Mouse (Mus musculus) A20 (cell line): ENCODE data around the gene Atp1b2.

Source experiments
- DNase-seq: peaks from one replicate; pipeline ENCODE4 v3.0.0-alpha.2; 2011; ENCODE audit warnings: low read depth, low spot score

Atp1b2 gene

DNA sequence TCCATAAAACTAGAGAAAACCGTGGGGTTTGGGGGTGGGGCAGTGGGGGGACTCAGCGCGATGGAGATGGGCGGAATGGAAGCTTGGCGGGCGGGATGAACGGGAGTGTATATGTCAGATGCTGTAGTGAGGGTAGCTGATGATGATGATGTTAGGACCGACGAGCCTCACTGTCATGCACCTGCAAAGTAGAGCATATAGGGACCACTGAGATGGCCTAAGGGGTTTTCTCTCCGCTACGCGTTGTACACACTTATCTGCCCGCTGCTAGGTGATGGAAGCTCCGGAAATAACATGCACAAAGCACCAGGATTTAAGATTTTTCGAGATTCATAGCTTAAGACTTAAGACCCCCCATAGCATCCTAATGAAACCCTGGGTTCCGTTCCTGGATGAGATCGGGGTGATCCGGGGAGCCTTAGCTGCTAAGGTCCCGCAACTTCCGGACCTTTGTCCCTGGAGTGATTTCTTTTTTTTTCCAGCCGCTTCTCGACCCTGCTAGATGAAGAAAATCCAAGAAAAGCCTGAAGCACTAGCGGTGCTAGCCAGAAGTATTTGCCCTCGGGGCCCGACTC is 25.1 kb downstream of the Atp1b2 start:
- DNase-seq: no peak

GRCm38 (mm10) chr11:69580091-69580514 is 25.6 kb downstream of the Atp1b2 start, which contains the start of the genes Wrap53 and Trp53:
Gene Wrap53, minus strand, starts transcription at chr11:69580255.
Gene Trp53, plus strand, starts transcription at chr11:69580359.
- peak; percentile 87 for DNase-seq

GRCm38 (mm10) chr11:69579128-69580017 is 26.4 kb downstream of the Atp1b2 start:
- DNase-seq: peak; percentile 90

DNA sequence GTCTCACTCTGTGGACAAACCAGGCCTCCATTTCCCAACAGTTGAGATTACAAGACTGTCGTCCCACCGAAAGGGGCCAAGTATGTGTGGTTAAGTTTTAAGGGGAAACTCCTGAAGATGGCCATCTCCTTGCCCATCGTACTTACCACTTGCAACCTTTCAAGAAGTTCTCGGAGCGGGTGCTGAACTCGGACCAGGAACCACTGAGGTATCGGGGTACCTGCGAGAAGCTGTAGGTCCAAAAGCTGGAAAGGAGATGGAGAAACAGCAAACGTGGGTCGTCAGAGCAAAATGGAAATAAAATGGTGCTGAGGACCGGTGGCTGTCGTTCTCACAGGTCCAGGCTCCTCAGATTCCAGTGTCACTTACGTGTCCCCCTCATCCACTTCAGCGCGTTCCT is 27.4 kb downstream of the Atp1b2 start:
- no peak for DNase-seq

- no peak for DNase-seq
These were observed 29.4 kb downstream of the Atp1b2 start for GRCm38 (mm10) chr11:69576307-69576706.

- peak; percentile 45 for DNase-seq
These were observed 30.5 kb downstream of the Atp1b2 start for GRCm38 (mm10) chr11:69575220-69575619.

DNA sequence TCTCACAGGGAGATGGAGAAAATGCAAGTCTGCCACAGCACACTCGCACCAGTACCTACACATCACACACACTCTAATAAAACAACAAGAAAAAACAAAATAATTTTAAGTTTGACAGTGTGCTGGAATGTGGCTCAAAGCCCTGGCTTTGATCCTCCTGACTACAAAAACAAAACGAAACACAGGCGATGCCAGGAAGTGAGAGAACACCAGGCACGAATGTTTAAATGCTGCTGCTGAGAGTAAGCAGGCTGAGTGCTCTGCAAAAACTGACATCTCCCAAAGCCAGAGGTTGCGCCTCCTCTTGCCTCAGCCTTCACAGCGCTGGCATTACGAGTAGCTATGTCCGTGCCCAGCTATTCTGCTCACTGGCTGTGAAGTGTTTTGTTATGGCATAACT is 40.6 kb downstream of the Atp1b2 start:
- no peak for DNase-seq

- no peak for DNase-seq
These were observed 41.4 kb downstream of the Atp1b2 start for GRCm38 (mm10) chr11:69564391-69564790.

DNA sequence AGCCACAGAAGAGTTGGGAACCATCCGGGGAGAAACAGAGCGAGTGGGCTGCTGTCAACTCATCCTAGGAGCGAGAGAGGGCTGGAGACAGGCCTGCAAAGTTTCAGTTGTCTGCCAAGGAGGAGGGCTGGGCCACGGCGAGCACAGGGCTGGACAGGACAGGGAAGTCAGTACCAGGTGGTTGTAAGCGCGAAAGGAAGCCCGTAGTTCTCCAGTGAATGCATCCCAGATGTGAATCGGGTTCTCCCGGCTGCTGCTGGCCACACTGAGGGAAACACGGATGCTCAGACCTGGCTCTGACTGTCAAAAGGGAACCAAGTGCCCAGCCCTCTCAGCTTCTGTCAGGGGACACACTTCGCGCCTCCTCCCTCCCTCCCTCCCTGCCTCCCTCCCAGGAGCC is 42.4 kb downstream of the Atp1b2 start:
- DNase-seq: no peak

GRCm38 (mm10) chr11:69560896-69561854 is 44.6 kb downstream of the Atp1b2 start:
- no peak for DNase-seq

- DNase-seq: no peak
These were observed 45.6 kb downstream of the Atp1b2 start, which contains the start of gene Efnb3 for GRCm38 (mm10) chr11:69559851-69560765. Gene Efnb3, minus strand, starts transcription at chr11:69560205.

GRCm38 (mm10) chr11:69559183-69559582 is 46.6 kb downstream of the Atp1b2 start:
- no peak for DNase-seq

DNA sequence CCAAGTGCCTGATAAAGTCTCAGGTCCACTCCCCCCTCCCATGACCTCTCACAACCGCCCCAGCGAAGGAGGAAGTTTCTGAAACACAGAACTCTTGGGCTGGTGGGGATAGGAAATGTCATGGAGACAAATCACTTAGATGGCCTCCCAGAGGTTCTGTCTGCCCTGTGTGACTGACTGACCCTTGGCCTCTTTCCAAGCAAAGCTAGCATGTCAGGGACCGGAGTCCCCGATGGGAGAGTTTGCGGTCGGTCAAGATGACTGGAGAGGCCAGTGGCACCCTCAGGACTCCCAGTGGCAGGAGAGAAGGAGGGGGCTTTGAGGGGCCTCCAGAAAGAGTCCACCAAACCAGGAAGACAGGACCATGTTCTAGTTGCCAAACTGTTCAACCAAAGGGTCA is 47.0 kb downstream of the Atp1b2 start:
- no peak for DNase-seq

DNA sequence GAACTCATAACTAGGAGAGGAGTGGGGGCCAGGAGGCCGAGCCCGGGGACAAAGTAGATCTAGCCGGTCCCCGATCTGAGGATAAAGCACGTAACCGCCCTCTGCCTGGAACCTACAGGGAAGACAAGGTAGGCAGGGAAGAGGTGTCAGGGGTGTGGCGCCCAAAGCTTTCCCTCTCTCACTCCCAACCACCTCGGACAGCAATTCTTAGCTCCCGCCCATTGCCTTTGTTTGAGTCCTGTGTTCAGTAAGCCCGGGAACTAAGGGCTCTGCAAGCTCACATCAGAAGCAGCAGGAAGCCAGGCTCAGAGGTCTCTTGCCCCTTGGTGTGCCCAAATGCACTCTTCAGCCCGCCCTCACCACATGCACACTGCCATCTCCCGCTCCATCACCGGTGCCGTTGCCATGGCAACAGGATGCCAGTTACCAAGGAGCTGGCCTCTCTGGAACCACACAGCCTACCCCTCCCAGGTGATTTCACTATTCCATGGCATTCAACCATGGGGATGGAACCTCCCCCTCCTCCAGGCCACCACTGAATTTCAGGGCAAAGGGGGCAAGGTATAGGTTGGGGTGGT is 48.3 kb downstream of the Atp1b2 start:
- DNase-seq: no peak

DNA sequence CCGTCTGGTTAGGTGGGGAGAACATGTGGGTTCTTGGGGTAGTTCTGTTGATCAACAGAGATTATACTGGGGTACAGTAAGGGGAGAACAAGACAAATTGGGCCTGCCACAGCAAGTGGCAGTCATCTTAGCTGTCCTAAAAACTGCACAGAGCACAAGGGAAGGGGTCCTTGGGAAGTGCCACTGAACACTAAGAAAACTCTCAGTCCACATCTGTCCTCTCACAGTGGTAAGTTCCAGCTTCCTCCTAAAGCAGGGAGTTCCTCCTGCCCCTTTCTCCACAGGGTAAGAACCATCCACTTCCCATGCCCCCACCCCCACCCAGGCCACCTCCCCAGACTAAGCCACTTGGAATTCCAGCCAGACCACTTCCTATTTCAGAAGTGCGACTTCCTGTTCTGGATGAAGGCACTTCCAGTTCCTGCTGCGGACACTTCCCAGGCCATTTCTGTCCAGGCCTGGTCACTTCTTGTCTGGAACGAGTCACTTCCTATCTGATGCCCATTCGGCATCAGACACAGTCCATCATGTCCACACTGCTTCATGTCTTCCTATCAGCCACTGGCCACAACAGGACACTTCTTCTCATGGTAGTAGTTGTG is 51.1 kb downstream of the Atp1b2 start:
- DNase-seq: no peak

- DNase-seq: no peak
These were observed 52.4 kb downstream of the Atp1b2 start for GRCm38 (mm10) chr11:69553341-69553721.

DNA sequence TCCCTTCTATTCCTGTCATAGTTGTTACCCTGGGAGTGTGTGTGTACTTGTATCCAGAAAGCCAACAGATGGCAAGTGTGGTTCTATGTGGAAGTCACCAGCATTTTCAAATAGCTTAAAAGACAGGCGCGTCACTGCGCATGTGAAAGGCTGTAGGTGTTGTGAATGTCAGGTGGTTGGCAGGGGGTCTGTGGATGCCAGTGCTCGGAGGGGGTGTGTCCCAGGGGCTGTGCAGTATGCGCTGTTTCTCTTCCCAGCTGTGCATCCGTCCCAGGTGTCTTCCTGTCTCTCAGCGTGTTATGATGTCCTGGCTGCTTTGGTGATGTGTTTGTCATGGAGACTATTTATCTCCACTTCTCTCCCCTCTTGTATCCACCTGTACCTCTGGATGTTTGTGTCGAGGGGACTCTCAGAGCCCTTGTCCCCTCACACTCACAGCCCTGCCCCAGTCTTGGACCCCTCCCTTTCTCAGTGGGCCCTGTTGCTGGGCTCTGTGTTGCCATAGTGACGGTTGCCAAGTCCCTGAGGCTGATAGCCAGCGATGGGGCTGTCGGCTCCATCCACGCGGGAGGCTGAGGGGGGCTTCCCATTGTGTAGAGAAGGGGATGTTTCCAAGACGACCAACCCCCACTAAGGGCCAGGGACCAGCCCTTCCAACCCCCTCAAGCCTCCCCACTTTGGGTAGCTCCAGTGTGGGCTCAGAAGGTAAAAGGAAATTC is 53.0 kb downstream of the Atp1b2 start:
- DNase-seq: no peak

- DNase-seq: no peak
These were observed 54.4 kb downstream of the Atp1b2 start for GRCm38 (mm10) chr11:69551310-69551709.
